Mouse (Mus musculus) liver, embryonic 13.5 days (tissue): ENCODE results near the gene Gpatch8. TPM values are rescaled to one million over a fixed set of nuclear protein-coding genes. Genes with fewer than 3 reads are reported as not detected.

Experiments used
- ATAC-seq: fragments of 200-750 bp; cut with Nextera tagmentation; 2 replicates; pipeline ENCODE4 v1.8.0; 2017; ENCODE audit warnings: low read depth, mild to moderate bottlenecking, moderate number of reproducible peaks, moderate library complexity
- DNase-seq: peaks from one replicate; pipeline ENCODE4 v3.0.0; 2022
- H3K27ac ChIP-seq: fragments of 300-500 bp; sonication (generic); 2 replicates; pipeline ENCODE4 v1.5.1; 2015; ENCODE audit warnings: moderate library complexity, mild to moderate bottlenecking, inconsistent platforms
- H3K27me3 ChIP-seq: fragments of 300-500 bp; sonication (generic); 2 replicates; pipeline ENCODE4 v1.6.1; 2015; ENCODE audit warnings: mild to moderate bottlenecking, inconsistent platforms
- H3K36me3 ChIP-seq: fragments of 300-500 bp; sonication (generic); 2 replicates; pipeline ENCODE4 v1.6.1; 2015; ENCODE audit warnings: mild to moderate bottlenecking, inconsistent platforms
- H3K4me1 ChIP-seq: fragments of 300-500 bp; sonication (generic); replicated peaks from 2 replicates; pipeline ENCODE4 v1.6.1; 2015; ENCODE audit warnings: inconsistent platforms
- H3K4me2 ChIP-seq: fragments of 300-500 bp; sonication (generic); 2 replicates; pipeline ENCODE4 v1.6.1; 2015; ENCODE audit warnings: inconsistent platforms, mild to moderate bottlenecking, moderate library complexity
- H3K4me3 ChIP-seq: fragments of 300-500 bp; sonication (generic); replicated peaks from 2 replicates; pipeline ENCODE4 v1.5.1; 2015; ENCODE audit warnings: mild to moderate bottlenecking, inconsistent platforms
- H3K9ac ChIP-seq: fragments of 300-500 bp; sonication (generic); 2 replicates; pipeline ENCODE4 v1.6.1; 2015; ENCODE audit warnings: mild to moderate bottlenecking, inconsistent platforms
- H3K9me3 ChIP-seq: fragments of 300-500 bp; sonication (generic); replicated peaks from 2 replicates; pipeline ENCODE4 v1.6.1; 2016; ENCODE audit warnings: inconsistent platforms
- WGBS: fragments of 180-500 bp; shearing (Covaris S2); methylation state at CpG from one replicate; pipeline ENCODE4 v1.1.7; 2015; ENCODE audit not compliant: insufficient replicate concordance; 5-methylcytosine and 5-hydroxymethylcytosine counted together
- polyA plus RNA-seq: library from polyadenylated mRNA; unstranded; fragments of >200 nt; fragmentation: Nextera tagmentation; extraction: Ambion mirVana; gene quantifications from 2 replicates; pipeline ENCODE4 v1.2.1, GENCODE M21; 2015

Gene Gpatch8
- polyA plus RNA-seq, 1 experiment from 2014 or later = 18.0 TPM

DNA sequence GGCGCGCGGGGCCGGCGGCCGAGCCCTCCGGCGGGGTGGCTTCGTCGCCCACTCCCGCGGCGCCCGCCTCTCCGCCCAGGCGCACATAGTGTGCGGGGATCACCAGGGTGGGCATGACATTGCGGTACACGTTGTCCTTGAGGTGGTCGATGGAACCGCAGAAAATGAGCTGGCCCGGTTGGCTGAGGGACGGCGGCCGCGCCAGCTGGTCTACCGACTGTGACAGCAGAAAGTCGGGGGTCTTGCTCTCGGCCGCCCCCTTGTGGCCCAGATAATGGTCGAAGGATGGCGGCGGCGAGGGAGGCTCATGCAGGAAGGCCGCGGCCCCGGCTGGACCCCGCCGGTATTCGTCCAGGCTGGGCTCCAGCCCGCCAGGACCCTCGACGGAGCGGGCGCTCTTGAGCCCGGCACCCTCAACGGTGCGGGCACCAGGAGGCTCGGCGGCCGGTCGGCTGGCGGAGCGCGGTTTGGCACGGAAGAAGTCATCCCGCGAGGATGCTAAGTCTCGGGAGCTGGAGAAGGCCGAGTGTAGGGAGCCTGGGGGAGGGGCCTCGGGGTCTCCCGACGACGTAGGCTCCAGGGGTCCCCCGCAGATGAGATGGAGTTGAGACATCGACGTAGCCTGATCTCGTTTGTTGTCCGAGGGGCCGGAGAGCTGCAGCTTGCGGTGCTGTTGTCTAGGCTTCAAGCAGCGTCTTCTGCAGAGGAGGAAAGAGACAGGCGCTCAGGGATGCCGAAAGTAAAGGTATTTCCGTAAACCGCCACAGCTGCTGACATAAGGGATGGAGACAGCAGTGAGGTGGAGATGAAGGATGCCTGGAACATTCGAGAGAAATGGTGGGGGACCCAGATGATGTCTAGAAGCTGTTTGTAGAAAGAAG is 117.7 kb downstream of the Gpatch8 start:
- peak overlapping the region; percentile 53 for H3K9ac ChIP-seq
- H3K27me3 ChIP-seq = peaks cover 63% of the 10 kb centered on the region
- 29% methylated on average over 77 of the region's 77 CpGs for WGBS
- ATAC-seq (no peak), DNase-seq (peak; percentile 65)
- H3K9me3 ChIP-seq = no peaks in the 10 kb centered on the region
- no peak overlapping the region for H3K27ac ChIP-seq
- H3K4me1 ChIP-seq = peaks cover 16% of the 10 kb centered on the region
- peak overlapping the region; percentile 79 for H3K4me2 ChIP-seq
- H3K4me3 ChIP-seq = peak overlapping the region; percentile 57
- peaks cover 10% of the 10 kb centered on the region; the same call in 1 of the 2 replicates for H3K36me3 ChIP-seq

DNA sequence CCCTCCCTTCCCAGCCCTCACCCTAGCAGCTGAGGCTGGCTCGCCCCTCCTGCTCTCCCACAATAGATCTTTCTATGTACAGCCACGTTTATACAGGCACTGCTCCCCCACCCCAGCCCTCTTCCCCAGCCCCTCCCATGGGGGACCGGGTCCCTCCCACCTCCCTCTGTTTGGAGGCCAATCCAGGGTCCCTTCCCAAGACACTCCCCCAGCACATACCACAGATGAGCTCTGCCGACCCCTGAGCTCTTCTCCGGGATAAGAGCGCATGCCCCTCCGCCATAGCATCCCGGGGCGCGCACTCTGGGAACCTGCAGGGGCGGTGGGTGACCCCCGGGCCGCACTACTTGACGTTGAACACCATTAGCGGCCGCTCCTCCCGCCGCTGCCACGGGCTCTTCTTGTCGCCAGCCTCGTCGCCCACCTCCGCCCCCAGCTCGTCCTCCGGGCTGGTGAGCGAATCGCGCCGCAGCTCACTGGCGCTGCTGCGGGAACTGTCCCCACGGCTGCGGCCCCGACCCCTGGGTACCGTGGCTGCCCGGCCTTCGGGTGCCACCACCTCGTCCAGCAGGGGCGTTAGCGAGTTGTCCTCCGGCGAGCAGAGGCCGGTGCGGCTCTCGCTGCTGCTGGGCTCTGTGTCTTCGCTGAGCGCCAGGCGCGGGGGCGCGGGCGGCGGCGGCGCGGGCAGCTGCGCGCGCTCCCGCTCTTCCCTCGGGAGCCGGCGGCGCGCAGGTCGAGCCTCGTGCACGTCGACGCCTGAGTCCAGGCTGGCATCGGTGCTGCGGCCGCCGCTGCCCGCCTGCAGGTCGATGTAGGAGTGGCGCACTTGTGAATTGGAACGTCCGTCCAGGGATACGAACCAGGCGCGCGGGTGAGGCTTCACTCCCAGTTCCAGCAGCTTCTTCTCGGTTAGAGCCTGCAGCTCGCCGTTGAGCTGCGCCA is 118.8 kb downstream of the Gpatch8 start:
- H3K27ac ChIP-seq = no peak overlapping the region
- H3K9me3 ChIP-seq = no peaks in the 10 kb centered on the region
- peak overlapping the region; percentile 79 for H3K4me2 ChIP-seq
- H3K27me3 ChIP-seq = peaks cover 60% of the 10 kb centered on the region
- peaks cover 22% of the 10 kb centered on the region for H3K4me1 ChIP-seq
- H3K9ac ChIP-seq = peak overlapping the region; percentile 53
- ATAC-seq = no peak
- WGBS = 32% methylated on average over 87 of the region's 87 CpGs
- DNase-seq = no peak
- peak overlapping the region; percentile 57 for H3K4me3 ChIP-seq
- peaks cover 10% of the 10 kb centered on the region; the same call in 1 of the 2 replicates for H3K36me3 ChIP-seq

DNA sequence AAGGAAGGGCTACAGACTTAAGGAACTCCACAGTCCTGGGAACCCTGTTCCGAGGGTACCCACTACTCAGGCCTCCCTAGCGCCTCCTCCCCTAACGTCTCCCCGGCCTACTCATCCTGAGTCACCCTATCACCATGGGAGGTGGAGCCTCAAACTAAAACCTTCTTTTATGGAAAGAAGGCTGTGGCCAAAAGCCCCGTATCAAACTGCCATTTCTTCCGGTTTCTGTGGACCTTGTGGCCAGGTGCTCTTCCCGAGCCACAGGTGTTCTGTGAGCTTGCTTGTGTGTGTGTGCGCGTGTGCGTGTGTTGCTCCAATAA is 119.8 kb downstream of the Gpatch8 start:
- H3K27ac ChIP-seq = no peak overlapping the region
- H3K4me2 ChIP-seq = no peak overlapping the region
- no peak overlapping the region for H3K9ac ChIP-seq
- no peak overlapping the region for H3K4me3 ChIP-seq
- peaks cover 30% of the 10 kb centered on the region for H3K4me1 ChIP-seq
- WGBS = 82% methylated on average over 10 of the region's 10 CpGs
- H3K36me3 ChIP-seq = peaks cover 10% of the 10 kb centered on the region; the same call in 1 of the 2 replicates
- H3K27me3 ChIP-seq = peaks cover 60% of the 10 kb centered on the region
- H3K9me3 ChIP-seq = no peaks in the 10 kb centered on the region
- DNase-seq (no peak), ATAC-seq (no peak)

DNA sequence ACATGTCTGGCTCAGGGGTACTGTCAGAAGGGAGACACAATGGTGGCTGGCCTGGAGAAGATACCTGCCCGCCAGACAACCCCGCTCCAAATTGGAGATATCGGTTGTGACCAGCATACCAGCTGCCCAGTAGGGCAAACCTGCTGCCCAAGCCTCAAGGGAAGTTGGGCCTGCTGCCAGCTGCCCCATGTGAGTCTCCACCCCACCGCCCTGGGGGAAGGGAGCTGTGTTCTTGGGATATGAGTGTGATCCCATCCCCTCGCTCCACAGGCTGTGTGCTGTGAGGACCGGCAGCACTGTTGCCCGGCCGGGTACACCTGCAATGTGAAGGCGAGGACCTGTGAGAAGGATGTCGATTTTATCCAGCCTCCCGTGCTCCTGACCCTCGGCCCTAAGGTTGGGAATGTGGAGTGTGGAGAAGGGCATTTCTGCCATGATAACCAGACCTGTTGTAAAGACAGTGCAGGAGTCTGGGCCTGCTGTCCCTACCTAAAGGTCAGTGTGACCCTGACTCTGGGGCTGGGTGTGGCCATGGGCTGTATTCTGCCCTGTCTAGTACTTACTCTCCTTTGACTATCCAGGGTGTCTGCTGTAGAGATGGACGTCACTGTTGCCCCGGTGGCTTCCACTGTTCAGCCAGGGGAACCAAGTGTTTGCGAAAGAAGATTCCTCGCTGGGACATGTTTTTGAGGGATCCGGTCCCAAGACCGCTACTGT is 120.3 kb downstream of the Gpatch8 start:
- no peak overlapping the region for H3K9ac ChIP-seq
- peaks cover 60% of the 10 kb centered on the region for H3K27me3 ChIP-seq
- no peaks in the 10 kb centered on the region for H3K9me3 ChIP-seq
- no peak overlapping the region for H3K4me2 ChIP-seq
- H3K27ac ChIP-seq = no peak overlapping the region
- no peak for ATAC-seq
- H3K4me1 ChIP-seq = peaks cover 35% of the 10 kb centered on the region
- peaks cover 10% of the 10 kb centered on the region; the same call in 1 of the 2 replicates for H3K36me3 ChIP-seq
- no peak overlapping the region for H3K4me3 ChIP-seq
- 85% methylated on average over 18 of the region's 18 CpGs for WGBS
- DNase-seq = no peak

DNA sequence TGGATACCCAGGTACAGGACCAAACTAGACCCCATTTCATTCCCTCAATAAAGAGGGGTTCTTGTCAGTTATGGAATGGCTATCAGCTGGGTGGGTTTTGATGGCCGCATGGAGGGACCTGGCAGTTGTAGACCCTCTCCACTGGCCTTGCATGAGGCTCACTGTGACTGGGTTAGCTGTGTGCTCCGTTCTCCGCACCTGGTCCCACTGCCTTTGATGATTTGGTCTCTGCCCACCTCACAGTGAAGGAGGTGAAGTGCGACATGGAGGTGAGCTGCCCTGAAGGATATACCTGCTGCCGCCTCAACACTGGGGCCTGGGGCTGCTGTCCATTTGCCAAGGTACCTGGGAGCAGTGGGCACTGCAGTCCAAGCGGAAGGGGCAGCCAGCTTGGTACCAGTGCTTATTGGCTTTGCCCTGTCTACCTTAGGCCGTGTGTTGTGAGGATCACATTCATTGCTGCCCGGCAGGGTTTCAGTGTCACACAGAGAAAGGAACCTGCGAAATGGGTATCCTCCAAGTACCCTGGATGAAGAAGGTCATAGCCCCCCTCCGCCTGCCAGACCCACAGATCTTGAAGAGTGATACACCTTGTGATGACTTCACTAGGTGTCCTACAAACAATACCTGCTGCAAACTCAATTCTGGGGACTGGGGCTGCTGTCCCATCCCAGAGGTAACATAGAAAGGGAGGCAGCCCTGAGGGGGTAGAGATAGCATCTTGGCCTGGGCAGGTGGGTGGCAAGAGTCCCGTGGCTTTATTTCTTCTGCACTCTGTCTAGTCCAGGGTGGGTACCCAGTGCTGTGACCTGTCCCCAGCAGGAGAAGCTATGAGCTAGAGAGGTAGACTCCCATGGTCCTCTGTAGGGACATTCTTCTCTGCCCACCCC is 121.1 kb downstream of the Gpatch8 start:
- peaks cover 54% of the 10 kb centered on the region for H3K27me3 ChIP-seq
- 77% methylated on average over 11 of the region's 11 CpGs for WGBS

DNA sequence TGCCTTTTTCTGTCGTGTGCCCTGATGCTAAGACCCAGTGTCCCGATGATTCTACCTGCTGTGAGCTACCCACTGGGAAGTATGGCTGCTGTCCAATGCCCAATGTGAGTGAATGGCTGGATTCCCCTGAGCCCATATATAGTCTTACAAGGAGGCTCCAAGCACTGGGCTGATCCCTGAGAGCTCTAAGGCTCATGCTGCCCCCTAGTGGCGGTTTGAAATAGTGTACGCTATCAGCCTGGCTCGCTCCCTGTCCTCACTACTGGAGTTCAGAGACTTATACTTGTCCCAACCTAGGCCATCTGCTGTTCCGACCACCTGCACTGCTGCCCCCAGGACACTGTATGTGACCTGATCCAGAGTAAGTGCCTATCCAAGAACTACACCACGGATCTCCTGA is 121.8 kb downstream of the Gpatch8 start:
- H3K36me3 ChIP-seq = peaks cover 10% of the 10 kb centered on the region; the same call in 1 of the 2 replicates
- H3K4me2 ChIP-seq = no peak overlapping the region
- H3K27me3 ChIP-seq = peaks cover 48% of the 10 kb centered on the region
- 10% methylated on average over 7 of the region's 7 CpGs for WGBS
- no peaks in the 10 kb centered on the region for H3K9me3 ChIP-seq
- no peak overlapping the region for H3K9ac ChIP-seq
- peaks cover 48% of the 10 kb centered on the region for H3K4me1 ChIP-seq
- no peak overlapping the region for H3K27ac ChIP-seq
- DNase-seq = peak; percentile 69
- no peak overlapping the region for H3K4me3 ChIP-seq
- peak; percentile 41 for ATAC-seq

More for the DNA sequence above, 121.1 kb downstream of the Gpatch8 start:
- DNase-seq = no peak
- Histone ChIP-seq H3K9me3 (no peaks in the 10 kb centered on the region), H3K4me1 (peaks cover 42% of the 10 kb centered on the region), H3K27ac (no peak overlapping the region), H3K9ac (no peak overlapping the region), H3K4me2 (no peak overlapping the region), H3K4me3 (no peak overlapping the region), H3K36me3 (peaks cover 10% of the 10 kb centered on the region; the same call in 1 of the 2 replicates)
- no peak for ATAC-seq

DNA sequence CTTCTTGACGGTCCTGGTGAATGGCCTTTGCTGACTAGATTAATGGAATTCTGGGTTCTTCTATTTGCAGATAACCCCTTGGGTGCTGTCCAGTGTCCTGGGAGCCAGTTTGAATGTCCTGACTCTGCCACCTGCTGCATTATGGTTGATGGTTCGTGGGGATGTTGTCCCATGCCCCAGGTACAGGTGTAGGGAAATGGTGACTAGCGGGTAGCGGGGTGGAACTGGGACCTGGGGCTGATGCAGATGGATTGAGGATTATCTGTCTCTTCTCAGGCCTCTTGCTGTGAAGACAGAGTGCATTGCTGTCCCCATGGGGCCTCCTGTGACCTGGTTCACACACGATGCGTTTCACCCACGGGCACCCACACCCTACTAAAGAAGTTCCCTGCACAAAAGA is 122.3 kb downstream of the Gpatch8 start:
- Histone ChIP-seq H3K27ac (no peak overlapping the region), H3K4me1 (peaks cover 54% of the 10 kb centered on the region), H3K9me3 (no peaks in the 10 kb centered on the region), H3K4me3 (no peak overlapping the region), H3K27me3 (peaks cover 47% of the 10 kb centered on the region), H3K36me3 (peaks cover 10% of the 10 kb centered on the region; the same call in 1 of the 2 replicates), H3K9ac (no peak overlapping the region), H3K4me2 (no peak overlapping the region)
- no peak for DNase-seq
- WGBS = 82% methylated on average over 7 of the region's 7 CpGs
- ATAC-seq = no peak

DNA sequence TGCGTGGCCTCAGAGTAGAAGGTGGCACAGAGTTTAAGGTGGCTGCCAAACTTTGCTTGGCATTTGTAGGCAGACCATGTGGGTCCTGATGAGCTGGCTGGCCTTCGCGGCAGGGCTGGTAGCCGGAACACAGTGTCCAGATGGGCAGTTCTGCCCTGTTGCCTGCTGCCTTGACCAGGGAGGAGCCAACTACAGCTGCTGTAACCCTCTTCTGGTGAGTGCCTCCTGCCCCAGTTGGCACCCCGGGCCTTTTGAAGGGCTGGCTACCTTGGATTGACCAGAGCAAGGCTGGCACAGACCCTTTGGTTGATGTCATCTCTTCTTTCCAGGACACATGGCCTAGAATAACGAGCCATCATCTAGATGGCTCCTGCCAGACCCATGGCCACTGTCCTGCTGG is 123.3 kb downstream of the Gpatch8 start:
- H3K9ac ChIP-seq = no peak overlapping the region
- peaks cover 10% of the 10 kb centered on the region; the same call in 1 of the 2 replicates for H3K36me3 ChIP-seq
- H3K27ac ChIP-seq = no peak overlapping the region
- H3K9me3 ChIP-seq = no peaks in the 10 kb centered on the region
- peaks cover 46% of the 10 kb centered on the region for H3K4me1 ChIP-seq
- H3K27me3 ChIP-seq = peaks cover 41% of the 10 kb centered on the region
- peak overlapping the region; percentile 14 for H3K4me3 ChIP-seq
- ATAC-seq (no peak), DNase-seq (no peak)
- peak overlapping the region; percentile 46; the same call in 1 of the 2 replicates for H3K4me2 ChIP-seq
- WGBS = 83% methylated on average over 6 of the region's 6 CpGs

DNA sequence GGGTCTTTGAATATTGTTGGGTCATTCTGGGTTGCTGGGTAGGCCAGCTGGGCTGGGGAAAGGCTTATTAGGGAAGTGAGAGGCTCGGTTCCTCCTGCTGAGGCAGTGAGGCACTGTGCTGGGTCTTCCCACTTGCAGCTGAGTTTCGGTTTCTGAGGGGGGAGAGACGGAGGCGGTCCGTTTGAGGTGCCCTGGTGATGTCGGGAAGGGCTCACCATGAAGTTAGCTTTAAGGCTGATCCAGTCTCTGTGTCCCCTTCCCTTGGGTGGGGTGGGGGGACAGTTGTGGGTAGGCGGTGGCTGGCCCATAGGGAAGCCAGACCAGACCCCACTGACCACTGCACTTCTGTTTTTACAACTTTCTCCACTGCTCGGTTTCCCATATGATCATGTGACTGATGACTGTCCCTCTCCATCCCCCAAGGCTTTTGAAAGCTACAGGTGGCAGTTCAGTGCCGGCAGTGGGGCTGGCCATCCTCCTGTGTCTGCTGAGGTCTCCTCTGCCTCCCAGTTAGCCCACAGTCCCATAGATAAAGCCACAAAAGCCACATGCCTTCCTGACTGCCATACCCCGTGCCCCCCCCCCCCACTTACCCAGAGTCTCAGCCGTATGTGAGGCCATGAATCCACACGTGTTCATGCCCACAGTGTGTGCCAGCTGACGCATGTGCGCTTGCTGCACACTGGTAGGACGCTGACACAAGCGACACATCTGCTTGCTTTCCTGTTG is 123.9 kb downstream of the Gpatch8 start:
- peak overlapping the region; percentile 14 for H3K4me3 ChIP-seq
- H3K9me3 ChIP-seq = no peaks in the 10 kb centered on the region
- WGBS = 21% methylated on average over 16 of the region's 16 CpGs
- H3K27ac ChIP-seq = peak overlapping the region; percentile 39; the same call in 1 of the 2 replicates
- peaks cover 34% of the 10 kb centered on the region for H3K27me3 ChIP-seq
- peak overlapping the region; percentile 47; the same call in 1 of the 2 replicates for H3K9ac ChIP-seq
- peaks cover 40% of the 10 kb centered on the region for H3K4me1 ChIP-seq
- DNase-seq (no peak), ATAC-seq (no peak)
- H3K36me3 ChIP-seq = peaks cover 10% of the 10 kb centered on the region; the same call in 1 of the 2 replicates
- H3K4me2 ChIP-seq = peak overlapping the region; percentile 46
